Mouse (Mus musculus): ENCODE results near the gene Kctd3. TPM values are rescaled to one million over a fixed set of nuclear protein-coding genes. Genes with fewer than 3 reads are reported as not detected.
"Not testable (repeated sequence)": the region's sequence is repeated elsewhere in the genome, so short reads cannot be mapped to it uniquely, and the experiment has no call there.

Gene Kctd3
- polyA plus RNA-seq, 1 experiment, result 4.4 TPM

GRCm38 (mm10) chr1:189046831-189047230 lies 39.2 kb upstream of the Kctd3 start:
- Histone ChIP-seq H3K36me3 (ENCODE audit: control insufficient read depth) (no peaks in the 10 kb centered on the region), H3K27me3 (ENCODE audit: control insufficient read depth) (no peaks in the 10 kb centered on the region), H3K9me3 (ENCODE audit: control insufficient read depth, low read length) (peaks cover 4% of the 10 kb centered on the region; the same call in 1 of the 2 replicates), H3K4me1 (ENCODE audit: control insufficient read depth) (no peaks in the 10 kb centered on the region), H3K4me3 (replicated peaks) (no peak overlapping the region)
- TF ChIP-seq TAL1 (IDR thresholded peaks at IDR 0.05; ENCODE audit: low read length) (no peak), GATA1 (IDR thresholded peaks at IDR 0.05; ENCODE audit: low read length) (no peak)

GRCm38 (mm10) chr1:189046301-189046700 lies 38.7 kb upstream of the Kctd3 start:
- no peak for TF ChIP-seq GATA1 (IDR thresholded peaks at IDR 0.05; ENCODE audit: low read length)
- TF ChIP-seq TAL1 (IDR thresholded peaks at IDR 0.05; ENCODE audit: low read length), result no peak

GRCm38 (mm10) chr1:189041261-189041660 lies 33.6 kb upstream of the Kctd3 start:
- Histone ChIP-seq H3K4me1 (ENCODE audit: control insufficient read depth) (no peaks in the 10 kb centered on the region), H3K4me3 (replicated peaks) (no peak overlapping the region), H3K36me3 (ENCODE audit: control insufficient read depth) (no peaks in the 10 kb centered on the region), H3K27me3 (ENCODE audit: control insufficient read depth) (no peaks in the 10 kb centered on the region), H3K9me3 (ENCODE audit: control insufficient read depth, low read length) (peaks cover 2% of the 10 kb centered on the region; the same call in 1 of the 2 replicates)
- TF ChIP-seq TAL1 (IDR thresholded peaks at IDR 0.05; ENCODE audit: low read length), result no peak
- no peak for TF ChIP-seq GATA1 (IDR thresholded peaks at IDR 0.05; ENCODE audit: low read length)

More at GRCm38 (mm10) chr1:189046301-189046700, 38.7 kb upstream of the Kctd3 start:
- H3K36me3 ChIP-seq (ENCODE audit: control insufficient read depth), result no peaks in the 10 kb centered on the region
- H3K27me3 ChIP-seq (ENCODE audit: control insufficient read depth), result no peaks in the 10 kb centered on the region
- H3K9me3 ChIP-seq (ENCODE audit: control insufficient read depth, low read length), result peaks cover 2% of the 10 kb centered on the region; the same call in 1 of the 2 replicates
- H3K4me3 ChIP-seq (replicated peaks), result no peak overlapping the region
- no peaks in the 10 kb centered on the region for H3K4me1 ChIP-seq (ENCODE audit: control insufficient read depth)

GRCm38 (mm10) chr1:189039348-189039747 lies 31.7 kb upstream of the Kctd3 start:
- TF ChIP-seq TAL1 (IDR thresholded peaks at IDR 0.05; ENCODE audit: low read length), result no peak
- no peak for TF ChIP-seq GATA1 (IDR thresholded peaks at IDR 0.05; ENCODE audit: low read length)

GRCm38 (mm10) chr1:189032817-189033216 lies 25.2 kb upstream of the Kctd3 start:
- not testable (repeated sequence) for H3K36me3 ChIP-seq (ENCODE audit: control insufficient read depth); H3K4me3 ChIP-seq (replicated peaks); H3K27me3 ChIP-seq (ENCODE audit: control insufficient read depth); H3K9me3 ChIP-seq (ENCODE audit: control insufficient read depth, low read length); H3K4me1 ChIP-seq (ENCODE audit: control insufficient read depth)

More at GRCm38 (mm10) chr1:189039348-189039747, 31.7 kb upstream of the Kctd3 start:
- Histone ChIP-seq H3K9me3 (ENCODE audit: control insufficient read depth, low read length) (peaks cover 2% of the 10 kb centered on the region; the same call in 1 of the 2 replicates), H3K27me3 (ENCODE audit: control insufficient read depth) (no peaks in the 10 kb centered on the region), H3K36me3 (ENCODE audit: control insufficient read depth) (no peaks in the 10 kb centered on the region), H3K4me3 (replicated peaks) (no peak overlapping the region), H3K4me1 (ENCODE audit: control insufficient read depth) (no peaks in the 10 kb centered on the region)

- no peaks in the 10 kb centered on the region for H3K36me3 ChIP-seq (ENCODE audit: control insufficient read depth)
- H3K4me1 ChIP-seq (ENCODE audit: control insufficient read depth), result no peaks in the 10 kb centered on the region
- no peaks in the 10 kb centered on the region for H3K9me3 ChIP-seq (ENCODE audit: control insufficient read depth, low read length)
- H3K27me3 ChIP-seq (ENCODE audit: control insufficient read depth), result no peaks in the 10 kb centered on the region
- no peak for TF ChIP-seq GATA1 (IDR thresholded peaks at IDR 0.05; ENCODE audit: low read length)
- no peak for TF ChIP-seq TAL1 (IDR thresholded peaks at IDR 0.05; ENCODE audit: low read length)
- H3K4me3 ChIP-seq (replicated peaks), result no peak overlapping the region
These were observed 23.3 kb upstream of the Kctd3 start for GRCm38 (mm10) chr1:189030975-189031374.

- H3K27me3 ChIP-seq (ENCODE audit: control insufficient read depth), result no peaks in the 10 kb centered on the region
- H3K9me3 ChIP-seq (ENCODE audit: control insufficient read depth, low read length), result no peaks in the 10 kb centered on the region
- H3K4me3 ChIP-seq (replicated peaks), result no peak overlapping the region
- H3K36me3 ChIP-seq (ENCODE audit: control insufficient read depth), result no peaks in the 10 kb centered on the region
- H3K4me1 ChIP-seq (ENCODE audit: control insufficient read depth), result no peaks in the 10 kb centered on the region
- TF ChIP-seq TAL1 (IDR thresholded peaks at IDR 0.05; ENCODE audit: low read length) (no peak), GATA1 (IDR thresholded peaks at IDR 0.05; ENCODE audit: low read length) (no peak)
These were observed 20.6 kb upstream of the Kctd3 start for GRCm38 (mm10) chr1:189028267-189028666.

- TF ChIP-seq GATA1 (IDR thresholded peaks at IDR 0.05; ENCODE audit: low read length) (no peak), TAL1 (IDR thresholded peaks at IDR 0.05; ENCODE audit: low read length) (no peak)
- Histone ChIP-seq H3K4me1 (ENCODE audit: control insufficient read depth) (no peaks in the 10 kb centered on the region), H3K9me3 (ENCODE audit: control insufficient read depth, low read length) (no peaks in the 10 kb centered on the region), H3K4me3 (replicated peaks) (no peak overlapping the region), H3K27me3 (ENCODE audit: control insufficient read depth) (no peaks in the 10 kb centered on the region), H3K36me3 (ENCODE audit: control insufficient read depth) (no peaks in the 10 kb centered on the region)
These were observed 19.2 kb upstream of the Kctd3 start for GRCm38 (mm10) chr1:189026885-189027284.

GRCm38 (mm10) chr1:189023701-189024080 lies 16.1 kb upstream of the Kctd3 start:
- no peaks in the 10 kb centered on the region for H3K9me3 ChIP-seq (ENCODE audit: control insufficient read depth, low read length)
- H3K4me3 ChIP-seq (replicated peaks), result no peak overlapping the region
- TF ChIP-seq GATA1 (IDR thresholded peaks at IDR 0.05; ENCODE audit: low read length) (no peak), TAL1 (IDR thresholded peaks at IDR 0.05; ENCODE audit: low read length) (no peak)
- no peaks in the 10 kb centered on the region for H3K4me1 ChIP-seq (ENCODE audit: control insufficient read depth)
- no peaks in the 10 kb centered on the region for H3K36me3 ChIP-seq (ENCODE audit: control insufficient read depth)
- H3K27me3 ChIP-seq (ENCODE audit: control insufficient read depth), result no peaks in the 10 kb centered on the region
